Mouse (Mus musculus): ENCODE data around the gene Tram2. TPM values are rescaled to one million over a fixed set of nuclear protein-coding genes. Genes with fewer than 3 reads are reported as not detected.

Tram2 gene
- polyA plus RNA-seq, 1 experiment: 0.30 TPM

GRCm38 (mm10) chr1:20981764-20982163 lies 97.3 kb downstream of the Tram2 start:
- TF ChIP-seq GATA1 (IDR thresholded peaks at IDR 0.05; ENCODE audit: low read length): no peak

DNA sequence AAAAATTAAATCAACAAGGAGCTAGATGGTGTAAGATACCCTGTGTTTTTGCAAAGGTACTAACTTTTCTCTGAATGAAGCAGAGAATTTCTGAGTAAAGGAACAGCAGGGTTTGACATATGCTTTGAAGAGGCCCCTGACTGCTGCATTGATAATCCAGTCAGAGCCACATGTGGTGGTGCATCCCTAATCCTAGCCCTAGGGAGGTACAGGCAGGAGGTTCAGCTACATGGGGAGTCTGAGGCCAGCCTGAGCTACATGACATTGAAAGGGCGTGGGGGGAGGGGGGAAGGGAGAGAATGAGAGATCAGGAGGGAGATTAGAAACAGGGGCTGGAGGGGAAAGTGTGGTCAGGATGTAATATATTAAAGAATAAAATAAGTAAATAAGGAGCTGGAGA lies 98.5 kb downstream of the Tram2 start:
- TF ChIP-seq GATA1 (IDR thresholded peaks at IDR 0.05; ENCODE audit: low read length): no peak

DNA sequence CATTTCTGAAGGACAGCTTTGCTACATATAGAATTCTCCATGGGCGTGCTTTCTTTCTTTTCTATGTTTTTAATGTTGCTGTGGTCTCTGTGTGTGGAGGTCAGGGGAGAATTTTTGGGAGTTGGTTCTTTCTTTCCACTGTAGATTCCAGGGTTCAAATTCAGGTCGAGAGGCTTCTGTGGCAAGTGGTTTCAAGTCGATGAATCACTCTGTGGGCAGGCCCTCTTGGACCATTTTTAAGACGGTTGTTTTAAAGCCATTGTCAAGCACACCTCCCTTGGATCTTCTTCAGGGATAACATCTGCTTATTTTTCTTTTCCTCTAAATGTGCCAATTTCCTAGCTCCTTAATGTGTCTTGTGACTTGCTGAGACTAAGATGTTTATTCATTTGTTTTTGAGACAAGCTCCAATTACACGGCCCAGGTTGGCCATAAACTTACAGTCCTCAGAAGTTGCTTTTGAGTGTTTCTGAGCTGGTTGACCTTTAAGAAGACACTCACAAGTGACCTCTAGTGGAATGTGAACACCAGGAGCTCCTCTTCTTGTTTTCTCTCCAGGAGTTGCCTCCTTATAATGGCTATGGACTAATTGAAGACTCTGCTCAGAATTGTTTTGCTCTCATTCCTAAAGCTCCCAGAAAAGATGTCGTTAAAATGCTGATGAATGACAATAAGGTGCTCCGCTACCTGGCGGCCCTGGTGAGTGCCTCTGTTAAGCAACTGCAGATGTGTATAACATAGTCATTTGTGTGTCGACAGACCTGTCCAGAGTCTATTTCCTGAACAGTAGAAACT lies 104.5 kb downstream of the Tram2 start:
- no peak for TF ChIP-seq GATA1 (IDR thresholded peaks at IDR 0.05; ENCODE audit: low read length)

DNA sequence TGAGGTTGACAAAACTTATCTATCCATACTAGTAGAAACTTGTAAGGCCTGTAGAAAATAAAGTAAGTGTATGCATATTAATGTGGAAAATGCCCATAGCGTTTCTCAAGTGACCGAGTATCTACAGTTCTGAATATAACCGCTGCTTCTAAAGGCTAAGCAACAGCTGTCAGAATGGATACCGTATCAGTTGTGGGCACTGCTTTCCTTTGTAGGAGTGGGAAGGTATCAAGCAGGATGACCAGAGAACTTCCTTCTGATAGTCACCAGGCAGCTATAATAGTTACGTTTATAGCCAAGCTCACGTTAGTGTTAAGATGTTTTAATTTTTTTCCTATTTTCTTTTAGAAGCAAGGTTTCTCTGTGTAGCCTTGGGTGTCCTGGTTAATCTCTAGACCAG lies 105.6 kb downstream of the Tram2 start:
- TF ChIP-seq GATA1 (IDR thresholded peaks at IDR 0.05; ENCODE audit: low read length): no peak

DNA sequence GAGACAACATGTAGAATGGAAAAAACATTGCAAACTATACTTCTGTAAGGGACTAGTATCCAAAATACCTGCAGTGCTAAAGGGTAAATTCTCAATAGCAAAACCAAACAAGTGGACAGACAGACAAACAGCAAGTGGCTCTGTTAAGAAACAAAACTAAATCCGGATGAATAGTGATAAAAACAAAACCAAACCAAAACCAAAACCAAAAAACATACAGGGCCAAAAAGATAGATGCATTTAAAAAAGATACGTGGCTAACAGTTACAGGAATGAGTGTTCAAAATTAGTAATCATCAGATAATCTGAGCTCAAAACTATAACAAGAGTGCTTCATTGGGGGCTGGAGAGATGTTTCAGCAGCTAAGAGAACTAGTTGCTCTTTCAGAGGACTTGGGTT lies 109.4 kb downstream of the Tram2 start:
- TF ChIP-seq GATA1 (IDR thresholded peaks at IDR 0.05; ENCODE audit: low read length): no peak

GRCm38 (mm10) chr1:20954876-20955275 lies 124.2 kb downstream of the Tram2 start:
- TF ChIP-seq GATA1 (IDR thresholded peaks at IDR 0.05; ENCODE audit: low read length): no peak

DNA sequence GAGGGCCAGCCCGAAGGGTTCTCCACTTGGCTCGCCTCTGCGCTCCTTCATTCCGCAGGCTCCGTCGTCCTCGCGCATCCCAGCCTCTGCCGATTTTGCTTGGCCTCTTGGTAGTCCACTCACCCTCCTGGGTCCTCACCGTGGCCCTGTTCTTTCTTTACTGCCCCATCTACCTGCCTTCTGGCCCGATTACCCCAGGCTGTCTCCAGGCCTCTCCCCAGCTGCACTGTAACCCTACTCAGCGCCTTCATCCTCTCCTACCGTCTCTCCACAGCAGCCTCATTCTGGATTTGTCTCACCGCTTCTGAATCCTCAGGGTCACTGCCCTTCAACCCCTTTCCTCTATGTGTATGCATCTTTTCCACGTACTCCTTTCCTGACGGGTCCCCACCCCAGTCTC lies 127.2 kb downstream of the Tram2 start:
- TF ChIP-seq GATA1 (IDR thresholded peaks at IDR 0.05; ENCODE audit: low read length): no peak

GRCm38 (mm10) chr1:20951300-20951763 lies 127.7 kb downstream of the Tram2 start, which contains the start of gene Efhc1:
TSS of gene Efhc1 (plus strand) at chr1:20951626.
- no peak for TF ChIP-seq GATA1 (IDR thresholded peaks at IDR 0.05; ENCODE audit: low read length)

Other genes starting within 250 kb of the Tram2 start
- gene Paqr8, start 188.6 kb downstream of the Tram2 start, polyA plus RNA-seq (2012): 0.02 and 0.08 TPM in 2 replicates
- not detected in 2 replicates for gene Efhc1, start 127.6 kb downstream of the Tram2 start, polyA plus RNA-seq (2012)
- gene Tmem14a, start 139.3 kb upstream of the Tram2 start, polyA plus RNA-seq (2012): 0.32 and 0.49 TPM in 2 replicates
- gene Gsta3, start 161.4 kb upstream of the Tram2 start, polyA plus RNA-seq (2012): not detected in 2 replicates

All from G1E-ER4 (cell line).